8 mouse cellular contexts compared by ENCODE assay signal in genomic region chr4:99120211-99121122, GRCm38 (mm10). TPM values are rescaled to one million over a fixed set of nuclear protein-coding genes. Genes with fewer than 3 reads are reported as not detected.
A peak's percentile ranks its signal among the peaks of the same experiment; 100 is the strongest.
DNase-seq lines count a peak whose midpoint lies in the region; ATAC-seq and TF ChIP-seq lines count a peak whose summit lies in the region.

Dock7 (minus strand) TSS chr4:99120915.

- peak within 1 kb of the TSS; percentile 77 for H3K4me2 ChIP-seq in embryonic facial prominence, embryonic 13.5 days

- peak; percentile 99 for DNase-seq in heart, adult 11 months
- DNase-seq in kidney, adult 11 months, result peak; percentile 70
- peak; percentile 84 for DNase-seq in left cerebral cortex, postnatal 4 days
- peak; percentile 93 for DNase-seq in midbrain, embryonic 10.5 days (ENCODE audit: low spot score)

- no peaks in the 10 kb centered on the region for H3K9me3 ChIP-seq in embryonic facial prominence, embryonic 13.5 days
- H3K9me3 ChIP-seq in midbrain, embryonic 10.5 days (replicated peaks), result no peaks in the 10 kb centered on the region

- peak within 1 kb of the TSS; percentile 22; the same call in 1 of the 2 replicates for H3K27ac ChIP-seq in bone marrow macrophage, adult 2 months (ENCODE audit: insufficient read depth, low read depth, low read length)
- peak within 1 kb of the TSS; percentile 85 for H3K27ac ChIP-seq in embryonic facial prominence, embryonic 13.5 days
- peak within 1 kb of the TSS; percentile 97 for H3K27ac ChIP-seq in midbrain, embryonic 10.5 days (replicated peaks)
- H3K27ac ChIP-seq in small intestine, adult 2 months (ENCODE audit: insufficient read depth, low read depth, low read length), result peak within 1 kb of the TSS; percentile 30; the same call in 1 of the 2 replicates

- intact Hi-C loops in left cerebral cortex, postnatal 4 days (cut with DNase I), result no loop called here

- WGBS in embryonic facial prominence, embryonic 13.5 days, result under 1% methylated on average over 110 of the region's 117 CpGs
- WGBS in midbrain, embryonic 10.5 days, result under 1% methylated on average over 101 of the region's 117 CpGs
- under 1% methylated on average over 103 of the region's 117 CpGs for WGBS in small intestine, adult 2 months

- TF ChIP-seq POLR2A in bone marrow macrophage, adult 2 months (IDR thresholded peaks at IDR 0.05; ENCODE audit: borderline replicate concordance, low read depth, low read length), result no peak
- TF ChIP-seq POLR2A in small intestine, adult 2 months (IDR thresholded peaks at IDR 0.05; ENCODE audit: low read depth, low read length), result peak; percentile 33; the same call in 1 of the 2 replicates

- peak; percentile 88 for ATAC-seq in embryonic facial prominence, embryonic 13.5 days (ENCODE audit: insufficient number of reproducible peaks, insufficient read depth, low FRiP score, low TSS enrichment, low read depth)
- no peak for ATAC-seq in activated CD4-positive, CD25-positive, alpha-beta regulatory T cell, adult 4 months

- H3K9ac ChIP-seq in embryonic facial prominence, embryonic 13.5 days, result peak within 1 kb of the TSS; percentile 99

- no peaks in the 10 kb centered on the region for H3K36me3 ChIP-seq in embryonic facial prominence, embryonic 13.5 days
- no peaks in the 10 kb centered on the region for H3K36me3 ChIP-seq in midbrain, embryonic 10.5 days
- H3K36me3 ChIP-seq in small intestine, adult 2 months (ENCODE audit: control insufficient read depth, insufficient read depth, low read length), result no peaks in the 10 kb centered on the region

- H3K4me3 ChIP-seq in bone marrow macrophage, adult 2 months (ENCODE audit: insufficient read depth, low read length), result peak within 1 kb of the TSS; percentile 93
- H3K4me3 ChIP-seq in embryonic facial prominence, embryonic 13.5 days, result peak within 1 kb of the TSS; percentile 96
- H3K4me3 ChIP-seq in midbrain, embryonic 10.5 days, result peak within 1 kb of the TSS; percentile 97
- peak within 1 kb of the TSS; percentile 96 for H3K4me3 ChIP-seq in small intestine, adult 2 months (ENCODE audit: low read depth, low read length)

- H3K4me1 ChIP-seq in bone marrow macrophage, adult 2 months (ENCODE audit: control insufficient read depth, insufficient read depth, low read length), result peaks cover 28% of the 10 kb centered on the region
- H3K4me1 ChIP-seq in embryonic facial prominence, embryonic 13.5 days, result peaks cover 45% of the 10 kb centered on the region
- H3K4me1 ChIP-seq in midbrain, embryonic 10.5 days, result peaks cover 39% of the 10 kb centered on the region
- H3K4me1 ChIP-seq in small intestine, adult 2 months (ENCODE audit: control insufficient read depth, insufficient read depth, insufficient read length, low read length), result peaks cover 8% of the 10 kb centered on the region; the same call in 1 of the 2 replicates

- H3K27me3 ChIP-seq in embryonic facial prominence, embryonic 13.5 days, result no peaks in the 10 kb centered on the region
- peaks cover 16% of the 10 kb centered on the region for H3K27me3 ChIP-seq in midbrain, embryonic 10.5 days (ENCODE audit: low read depth, poor library complexity, severe bottlenecking)
- H3K27me3 ChIP-seq in small intestine, adult 2 months (ENCODE audit: control insufficient read depth, insufficient read depth, low read length), result no peaks in the 10 kb centered on the region

- TF ChIP-seq CTCF in bone marrow macrophage, adult 2 months (IDR thresholded peaks at IDR 0.05; ENCODE audit: low read depth, low read length), result no peak
- TF ChIP-seq CTCF in small intestine, adult 2 months (IDR thresholded peaks at IDR 0.05; ENCODE audit: extremely low read depth, insufficient read length, insufficient replicate concordance, low read depth, low read length), result no peak

RNA-seq across cellular contexts. Expression of gene Dock7, which starts in this region (rescaled TPM):
- 42.5 and 53.5 TPM in 2 replicates for polyA plus RNA-seq in bone marrow macrophage, adult 2 months (2012; ENCODE audit: insufficient read depth, insufficient read length, missing spikeins)
- polyA plus RNA-seq in embryonic facial prominence, embryonic 13.5 days (2015; fragmentation: Nextera tagmentation; extraction: Ambion mirVana), result 67.4 and 77.1 TPM in 2 replicates
- 100 to 1,000 TPM; 120 to 140 TPM for total RNA-seq in left cerebral cortex, postnatal 4 days (2021)
- 64.5 and 81.5 TPM in 2 replicates for polyA plus RNA-seq in midbrain, embryonic 10.5 days (2016; fragmentation: Nextera tagmentation; extraction: Ambion mirVana)
- polyA plus RNA-seq in small intestine, adult 2 months (2012; rRNA removed), result 6.9 and 14.9 TPM in 2 replicates
- 1 to 10 TPM in 1 of 2 experiments, not detected in 1; 1.2 TPM for polyA plus RNA-seq in activated CD4-positive, CD25-positive, alpha-beta regulatory T cell, adult 4 months (2017; shearing (Covaris generic))

Comparison
In these comparisons a context has a peak if more than half of its experiments do, and no peak if none do; other contexts are left out.
1. H3K27ac ChIP-seq: peak in every context shown above with its lines; median percentile 97 in midbrain, embryonic 10.5 days; 85 in embryonic facial prominence, embryonic 13.5 days; 30 in small intestine, adult 2 months; 22 in bone marrow macrophage, adult 2 months.